Mouse (Mus musculus): ENCODE data around the gene Scube1. TPM values are rescaled to one million over a fixed set of nuclear protein-coding genes. Genes with fewer than 3 reads are reported as not detected.

The Scube1 gene
- polyA plus RNA-seq, 1 experiment = 6.3 TPM

- Histone ChIP-seq H3K4me1 (ENCODE audit: control insufficient read depth, insufficient read depth, low read length) (peaks cover 10% of the 10 kb centered on the region), H3K27ac (ENCODE audit: insufficient read depth, low read length) (peak overlapping the region; percentile 41)
- TF ChIP-seq CTCF (IDR thresholded peaks at IDR 0.05; ENCODE audit: borderline replicate concordance, insufficient read depth, low read length) (no peak), POLR2A (IDR thresholded peaks at IDR 0.05; ENCODE audit: low read depth, low read length) (no peak)
Measured at GRCm38 (mm10) chr15:83574731-83575351, 150.0 kb downstream of the Scube1 start.

GRCm38 (mm10) chr15:83573606-83574005 is 151.2 kb downstream of the Scube1 start:
- Histone ChIP-seq H3K4me3 (ENCODE audit: insufficient read depth, low read length) (no peak overlapping the region), H3K4me1 (ENCODE audit: control insufficient read depth, insufficient read depth, low read length) (peaks cover 10% of the 10 kb centered on the region), H3K27ac (ENCODE audit: insufficient read depth, low read length) (no peak overlapping the region)
- no peak for TF ChIP-seq CTCF (IDR thresholded peaks at IDR 0.05; ENCODE audit: borderline replicate concordance, insufficient read depth, low read length)
- no peak for TF ChIP-seq POLR2A (IDR thresholded peaks at IDR 0.05; ENCODE audit: low read depth, low read length)

More at GRCm38 (mm10) chr15:83574731-83575351, 150.0 kb downstream of the Scube1 start:
- no peak overlapping the region for H3K4me3 ChIP-seq (ENCODE audit: insufficient read depth, low read length)

- no peak for TF ChIP-seq POLR2A (IDR thresholded peaks at IDR 0.05; ENCODE audit: low read depth, low read length)
- H3K4me1 ChIP-seq (ENCODE audit: control insufficient read depth, insufficient read depth, low read length) = peaks cover 10% of the 10 kb centered on the region
- no peak overlapping the region for H3K27ac ChIP-seq (ENCODE audit: insufficient read depth, low read length)
- H3K4me3 ChIP-seq (ENCODE audit: insufficient read depth, low read length) = no peak overlapping the region
Measured at GRCm38 (mm10) chr15:83572132-83572531, 152.7 kb downstream of the Scube1 start.

- Histone ChIP-seq H3K4me1 (ENCODE audit: control insufficient read depth, insufficient read depth, low read length) (peaks cover 10% of the 10 kb centered on the region), H3K27ac (ENCODE audit: insufficient read depth, low read length) (no peak overlapping the region), H3K4me3 (ENCODE audit: insufficient read depth, low read length) (no peak overlapping the region)
- no peak for TF ChIP-seq CTCF (IDR thresholded peaks at IDR 0.05; ENCODE audit: borderline replicate concordance, insufficient read depth, low read length)
Measured at GRCm38 (mm10) chr15:83571636-83572035, 153.2 kb downstream of the Scube1 start.

- no peak overlapping the region for H3K4me3 ChIP-seq (ENCODE audit: insufficient read depth, low read length)
- H3K27ac ChIP-seq (ENCODE audit: insufficient read depth, low read length) = no peak overlapping the region
- no peak for TF ChIP-seq CTCF (IDR thresholded peaks at IDR 0.05; ENCODE audit: borderline replicate concordance, insufficient read depth, low read length)
- no peak for TF ChIP-seq POLR2A (IDR thresholded peaks at IDR 0.05; ENCODE audit: low read depth, low read length)
- peaks cover 16% of the 10 kb centered on the region for H3K4me1 ChIP-seq (ENCODE audit: control insufficient read depth, insufficient read depth, low read length)
Measured at GRCm38 (mm10) chr15:83570641-83571040, 154.2 kb downstream of the Scube1 start.

GRCm38 (mm10) chr15:83569682-83570081 is 155.1 kb downstream of the Scube1 start:
- TF ChIP-seq CTCF (IDR thresholded peaks at IDR 0.05; ENCODE audit: borderline replicate concordance, insufficient read depth, low read length) (no peak), POLR2A (IDR thresholded peaks at IDR 0.05; ENCODE audit: low read depth, low read length) (no peak)
- Histone ChIP-seq H3K27ac (ENCODE audit: insufficient read depth, low read length) (no peak overlapping the region), H3K4me3 (ENCODE audit: insufficient read depth, low read length) (no peak overlapping the region), H3K4me1 (ENCODE audit: control insufficient read depth, insufficient read depth, low read length) (peaks cover 15% of the 10 kb centered on the region)

- peaks cover 10% of the 10 kb centered on the region for H3K4me1 ChIP-seq (ENCODE audit: control insufficient read depth, insufficient read depth, low read length)
- no peak overlapping the region for H3K4me3 ChIP-seq (ENCODE audit: insufficient read depth, low read length)
- TF ChIP-seq CTCF (IDR thresholded peaks at IDR 0.05; ENCODE audit: borderline replicate concordance, insufficient read depth, low read length) (no peak), POLR2A (IDR thresholded peaks at IDR 0.05; ENCODE audit: low read depth, low read length) (no peak)
- no peak overlapping the region for H3K27ac ChIP-seq (ENCODE audit: insufficient read depth, low read length)
Measured at GRCm38 (mm10) chr15:83568544-83568943, 156.3 kb downstream of the Scube1 start.

- TF ChIP-seq CTCF (IDR thresholded peaks at IDR 0.05; ENCODE audit: borderline replicate concordance, insufficient read depth, low read length) (no peak), POLR2A (IDR thresholded peaks at IDR 0.05; ENCODE audit: low read depth, low read length) (no peak)
- no peak overlapping the region for H3K27ac ChIP-seq (ENCODE audit: insufficient read depth, low read length)
Measured at GRCm38 (mm10) chr15:83567728-83568127, 157.1 kb downstream of the Scube1 start.

GRCm38 (mm10) chr15:83566006-83566405 is 158.8 kb downstream of the Scube1 start:
- no peak for TF ChIP-seq CTCF (IDR thresholded peaks at IDR 0.05; ENCODE audit: borderline replicate concordance, insufficient read depth, low read length)
- no peak overlapping the region for H3K4me3 ChIP-seq (ENCODE audit: insufficient read depth, low read length)
- H3K27ac ChIP-seq (ENCODE audit: insufficient read depth, low read length) = peak overlapping the region; percentile 83
- peaks cover 10% of the 10 kb centered on the region for H3K4me1 ChIP-seq (ENCODE audit: control insufficient read depth, insufficient read depth, low read length)

More at GRCm38 (mm10) chr15:83567728-83568127, 157.1 kb downstream of the Scube1 start:
- Histone ChIP-seq H3K4me1 (ENCODE audit: control insufficient read depth, insufficient read depth, low read length) (peaks cover 10% of the 10 kb centered on the region), H3K4me3 (ENCODE audit: insufficient read depth, low read length) (no peak overlapping the region)

- Histone ChIP-seq H3K4me1 (ENCODE audit: control insufficient read depth, insufficient read depth, low read length) (peaks cover 10% of the 10 kb centered on the region), H3K27ac (ENCODE audit: insufficient read depth, low read length) (peak overlapping the region; percentile 83), H3K4me3 (ENCODE audit: insufficient read depth, low read length) (no peak overlapping the region)
- peak; percentile 51; the same call in 1 of the 2 replicates for TF ChIP-seq POLR2A (IDR thresholded peaks at IDR 0.05; ENCODE audit: low read depth, low read length)
- TF ChIP-seq CTCF (IDR thresholded peaks at IDR 0.05; ENCODE audit: borderline replicate concordance, insufficient read depth, low read length) = no peak
Measured at GRCm38 (mm10) chr15:83565434-83565833, 159.4 kb downstream of the Scube1 start.

Measured in embryonic fibroblast, embryonic 13.5 days (primary cell).